Mouse (Mus musculus) ovary, adult 18-20 months (tissue): Measurements from ENCODE around the gene Brca1.
"Not testable (repeated sequence)": the region's sequence is repeated elsewhere in the genome, so short reads cannot be mapped to it uniquely, and the experiment has no call there.

ENCODE experiments used
- DNase-seq: peaks from one replicate; pipeline ENCODE4 v3.0.0; 2022; ENCODE audit warnings: low spot score, mixed read lengths

Brca1 gene

DNA sequence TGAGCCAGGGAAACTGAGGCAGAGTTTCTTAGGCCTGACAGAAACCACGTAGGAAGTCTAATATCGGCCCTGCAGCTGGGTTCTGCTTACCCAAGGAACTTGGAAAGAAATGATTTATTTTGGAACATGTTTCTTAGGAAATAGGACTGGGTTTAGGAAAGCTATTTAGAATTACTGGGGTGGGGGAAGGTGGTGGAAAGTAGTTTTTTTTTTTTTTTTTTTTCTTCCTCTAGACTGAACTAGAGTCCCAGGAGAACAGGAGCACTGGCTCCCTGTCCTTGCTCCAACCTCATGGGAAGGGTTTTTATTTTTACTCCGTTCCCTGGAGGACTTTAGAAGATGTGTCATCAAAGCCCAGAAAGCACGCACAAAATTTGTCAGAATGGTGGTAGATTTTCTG is 82.6 kb downstream of the Brca1 start:
- DNase-seq: no peak

DNA sequence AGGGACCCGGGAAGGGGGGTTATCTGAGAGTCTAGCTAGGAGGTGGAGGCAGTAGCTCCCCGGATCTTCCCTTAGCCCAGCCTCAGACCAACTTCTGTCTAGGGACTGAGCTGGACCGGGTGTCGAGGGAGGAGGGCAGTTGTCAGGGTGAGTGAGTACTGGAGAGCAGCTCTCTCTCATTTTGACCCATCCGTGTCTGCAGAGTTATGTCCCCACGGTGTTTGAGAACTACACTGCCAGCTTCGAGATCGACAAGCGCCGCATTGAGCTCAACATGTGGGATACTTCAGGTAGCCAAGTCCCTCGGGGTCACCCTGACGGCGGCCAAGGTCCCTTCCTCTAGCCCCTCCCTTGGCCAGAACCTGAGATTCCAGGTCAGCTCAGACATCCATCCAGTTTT is 83.0 kb downstream of the Brca1 start:
- no peak for DNase-seq

DNA sequence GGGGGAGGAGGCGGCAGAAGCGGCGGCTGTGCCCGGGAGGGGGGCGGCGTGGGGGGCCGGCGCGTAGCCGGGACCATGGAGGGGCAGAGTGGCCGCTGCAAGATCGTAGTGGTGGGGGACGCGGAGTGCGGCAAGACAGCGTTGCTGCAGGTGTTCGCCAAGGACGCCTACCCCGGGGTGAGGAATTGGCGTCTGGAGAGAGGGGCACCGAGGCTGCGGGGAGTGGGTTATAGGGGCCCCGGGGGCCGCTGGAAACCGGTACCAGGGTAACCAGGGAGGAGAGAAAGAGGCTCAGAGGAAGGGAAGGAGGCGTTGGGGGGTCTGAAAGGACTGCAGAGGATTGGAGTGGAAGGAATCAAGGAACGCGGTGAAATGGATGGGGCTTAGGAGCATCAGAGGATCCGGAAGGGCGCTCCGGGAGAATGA is 83.5 kb downstream of the Brca1 start:
- DNase-seq: no peak

DNA sequence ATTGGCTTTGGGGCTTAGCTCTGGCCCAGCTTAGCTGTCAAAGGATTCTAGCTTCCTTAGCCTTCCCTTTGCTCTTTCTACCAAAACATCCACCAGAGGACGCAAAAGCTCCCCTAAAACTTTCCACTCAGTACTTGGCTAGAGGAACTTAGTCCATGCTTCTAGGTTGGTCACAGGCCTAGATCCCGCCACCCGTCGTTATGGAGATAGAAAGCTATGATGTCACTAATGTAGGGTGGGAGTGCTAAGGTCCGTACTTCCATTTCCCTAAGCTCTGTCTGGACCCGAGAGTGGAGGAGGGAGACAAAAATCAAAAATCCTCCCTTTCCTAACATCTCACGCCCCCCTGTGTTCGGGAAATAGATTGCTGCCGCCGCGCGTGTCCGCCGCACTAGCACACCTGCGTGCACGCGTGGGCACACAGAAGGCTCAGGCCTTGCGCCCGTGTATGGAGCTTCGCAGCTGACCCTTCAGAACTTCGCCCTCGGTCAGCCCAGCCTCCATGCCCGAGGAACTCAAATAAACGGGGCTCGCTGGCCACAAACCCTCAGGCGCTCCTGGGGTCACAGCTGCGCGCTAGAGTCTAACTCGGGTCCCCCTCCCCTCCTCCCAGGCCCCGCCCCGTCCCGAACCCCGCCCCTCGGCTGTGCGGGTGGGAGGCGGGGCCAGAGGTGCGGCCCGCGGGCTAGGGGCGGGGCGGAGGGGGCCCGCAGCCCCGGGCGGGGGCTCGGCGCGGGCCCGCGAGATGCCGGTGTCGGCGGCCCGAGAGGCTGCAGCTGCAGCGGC is 84.1 kb downstream of the Brca1 start:
- peak; percentile 67 for DNase-seq

DNA sequence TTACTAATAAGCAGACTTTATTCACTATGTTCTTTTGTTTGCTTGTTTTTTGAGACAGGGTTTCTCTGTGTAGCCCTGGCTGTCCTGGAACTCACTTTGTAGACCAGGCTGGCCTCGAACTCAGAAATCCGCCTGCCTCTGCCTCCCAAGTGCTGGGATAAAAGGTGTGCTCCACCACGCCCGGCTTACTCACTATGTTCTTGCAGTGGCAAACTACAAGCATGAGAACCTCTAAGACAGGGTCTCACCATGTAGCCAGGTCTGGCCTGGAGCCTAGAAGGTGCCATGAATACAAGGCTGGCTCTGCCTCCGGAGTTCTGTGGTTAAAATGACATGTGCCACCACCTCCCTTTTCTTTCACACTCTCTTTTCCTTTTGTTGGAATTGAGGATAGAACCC is 85.2 kb downstream of the Brca1 start:
- not testable (repeated sequence) for DNase-seq

DNA sequence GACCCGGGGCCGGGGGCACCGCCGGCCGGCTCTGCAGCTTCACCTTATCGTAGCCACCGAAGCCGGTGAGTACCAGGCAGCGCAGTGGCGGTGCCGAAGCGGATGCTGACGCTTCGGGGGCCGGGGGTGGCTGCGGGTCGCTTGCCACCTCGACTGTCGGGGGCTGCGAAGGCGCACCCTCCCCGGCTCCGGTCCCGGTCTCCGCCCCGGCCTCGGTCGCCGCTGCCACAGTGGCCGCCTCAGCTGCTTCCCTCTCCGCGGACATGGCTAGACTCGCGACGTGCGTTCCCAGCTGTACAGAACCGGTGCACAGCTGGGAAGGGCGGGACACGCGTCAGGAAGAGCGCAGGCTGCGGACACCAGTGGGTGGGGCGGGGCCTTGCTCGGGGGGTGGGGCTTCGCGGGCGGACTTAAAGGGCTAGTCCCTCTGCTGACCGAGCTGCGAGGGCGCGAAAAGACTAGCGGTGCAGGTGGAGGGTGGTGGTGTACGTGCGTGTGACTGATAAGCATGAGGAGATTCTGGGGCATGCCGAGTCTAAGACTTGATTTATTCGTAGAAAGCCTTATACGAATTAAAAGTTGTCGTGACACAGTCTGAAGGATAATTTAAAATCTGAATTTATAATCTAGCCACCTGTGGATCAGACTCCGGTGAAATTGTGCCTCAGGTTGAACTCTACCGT is 85.7 kb downstream of the Brca1 start, which contains the start of gene Vat1:
Gene Vat1, minus strand, starts transcription at position 362 of the 683 bp plus-strand sequence.
- peak; percentile 59 for DNase-seq

DNA sequence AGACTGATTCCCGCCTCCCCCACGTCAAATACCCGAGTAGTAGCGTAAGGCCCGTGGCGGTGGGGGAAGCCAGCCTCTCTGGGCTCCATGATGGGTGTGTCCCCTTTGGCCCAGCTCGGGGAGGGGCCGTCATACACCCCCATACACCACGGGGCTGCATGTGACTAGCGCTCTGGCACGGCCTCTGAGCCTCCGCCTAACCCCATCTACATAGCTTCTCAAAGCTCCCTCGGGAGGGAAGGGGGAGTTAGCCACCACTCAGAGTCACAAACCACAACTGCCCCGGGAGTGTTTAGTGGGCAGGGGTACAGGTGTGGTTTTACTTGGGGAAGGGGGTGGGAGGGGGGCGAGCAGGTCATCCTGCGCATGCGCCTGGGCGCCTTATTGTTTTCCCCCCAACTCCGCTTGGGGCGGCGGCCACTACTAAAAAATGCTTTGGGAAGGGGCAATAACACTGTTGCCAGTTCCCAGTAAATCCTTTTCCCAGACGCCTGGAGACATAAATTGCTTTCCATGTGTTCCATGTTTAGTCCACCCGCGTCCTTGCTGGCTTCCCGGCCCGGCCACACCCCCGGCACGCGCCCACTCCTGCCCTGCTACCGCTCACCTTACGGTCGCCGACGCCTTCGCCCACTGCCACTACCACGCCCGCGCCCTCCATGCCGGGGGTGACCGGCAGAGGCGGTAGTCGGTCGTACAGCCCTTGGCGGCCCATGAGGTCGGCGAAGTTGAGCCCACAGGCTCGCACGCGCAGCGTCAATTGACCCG is 86.5 kb downstream of the Brca1 start:
- DNase-seq: peak; percentile 61

DNA sequence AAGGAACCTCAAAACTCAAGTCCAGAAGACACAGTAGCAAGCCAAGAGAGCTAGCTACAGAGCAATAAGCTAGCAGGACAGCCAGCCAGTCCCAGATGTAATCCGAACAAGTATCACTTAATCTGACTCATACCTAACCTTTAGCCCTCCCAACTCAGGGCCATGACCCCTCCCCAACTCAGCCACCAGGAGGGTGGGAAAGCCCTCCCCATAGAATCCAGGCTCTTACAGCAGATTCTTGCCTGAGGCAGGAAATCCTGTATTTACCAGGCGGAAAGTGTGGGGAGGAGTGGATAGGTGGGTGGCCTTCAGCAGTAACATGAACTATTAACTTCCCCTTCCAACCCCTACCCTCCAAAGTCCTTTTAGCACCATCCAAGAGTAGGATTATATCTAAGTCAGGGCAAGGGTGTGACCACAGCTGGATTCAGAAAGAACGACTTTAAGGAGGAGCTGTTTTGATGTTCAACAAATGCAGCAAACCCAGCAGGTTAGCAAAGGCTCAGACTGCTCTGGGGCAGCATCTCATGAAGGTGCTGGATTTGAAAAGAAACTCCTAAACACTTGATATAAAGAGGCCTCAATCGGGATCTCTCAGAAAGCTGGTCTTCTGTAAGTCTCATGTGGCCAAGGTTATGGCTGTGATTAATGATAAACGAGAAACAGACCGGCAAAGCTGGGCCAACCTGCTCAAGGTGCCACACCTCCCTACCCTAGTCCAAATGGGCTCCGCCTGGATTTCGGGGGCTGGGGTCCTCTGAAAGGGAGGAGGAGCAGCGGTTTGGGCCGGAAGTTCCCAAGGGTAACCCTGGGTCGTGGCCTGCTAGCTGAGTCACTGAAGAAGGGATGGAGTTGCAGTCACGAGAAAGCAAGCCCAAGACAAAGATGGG is 87.3 kb downstream of the Brca1 start, which contains the start of gene Rnd2:
Gene Rnd2, plus strand, starts transcription at position 789 of the 890 bp plus-strand sequence.
- no peak for DNase-seq

DNA sequence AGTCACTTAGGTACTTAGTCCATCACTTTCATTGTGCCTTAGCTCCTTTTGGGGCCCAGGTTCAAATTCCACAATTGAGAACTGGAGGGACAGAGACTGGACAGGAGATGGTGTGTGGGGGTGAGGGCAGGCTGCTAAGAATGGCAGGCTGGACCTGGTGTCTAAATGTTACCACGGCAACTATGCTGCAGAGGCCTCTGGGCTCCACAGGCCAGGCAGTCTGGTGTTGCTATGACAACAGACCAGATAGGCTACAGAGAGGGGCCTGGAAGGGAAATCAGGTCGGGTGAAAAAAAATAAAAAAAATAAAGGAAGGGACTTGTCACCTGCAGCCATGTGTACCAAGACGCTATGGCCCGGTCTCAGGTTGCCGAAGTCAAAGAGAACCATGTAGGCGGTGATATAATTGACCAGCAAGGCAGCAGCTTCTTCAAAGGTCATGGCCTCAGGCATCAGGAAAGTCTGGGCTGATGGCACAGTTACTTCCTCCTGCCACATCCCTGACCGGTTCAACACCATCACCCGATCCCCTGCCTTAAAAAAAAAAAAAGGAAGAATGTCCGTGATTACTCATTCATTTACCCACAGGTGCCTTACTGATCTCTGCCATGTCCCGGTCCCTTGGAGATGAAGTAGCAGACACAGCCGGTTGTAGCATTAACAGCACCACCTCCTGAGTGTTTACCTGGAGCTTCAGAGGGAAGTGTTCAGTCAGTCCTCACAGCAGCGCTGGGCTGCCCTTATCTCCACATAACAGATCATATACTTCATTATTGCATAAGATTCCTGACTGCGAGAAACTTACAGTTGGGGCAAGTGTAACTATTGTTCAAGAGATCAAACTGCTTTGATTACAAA is 88.9 kb downstream of the Brca1 start:
- no peak for DNase-seq

DNA sequence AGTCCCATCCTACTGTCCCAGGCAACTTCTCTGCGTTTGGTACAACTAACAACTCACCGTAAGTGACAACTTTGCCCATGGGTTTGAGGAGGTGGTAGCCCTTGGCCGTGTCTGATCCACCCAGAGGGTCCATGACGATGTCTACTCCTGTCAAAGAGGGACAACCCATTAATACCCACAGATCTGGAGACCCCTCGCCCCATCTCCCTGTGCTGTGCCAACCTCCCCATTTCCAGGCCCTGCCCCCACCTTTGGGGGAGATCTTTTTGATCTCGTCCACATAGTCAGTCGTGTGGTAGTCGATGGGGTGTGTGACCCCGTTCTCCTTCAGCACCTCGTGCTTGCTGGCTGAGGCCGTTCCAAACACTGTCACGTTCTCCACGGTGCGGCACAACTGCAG is 89.6 kb downstream of the Brca1 start:
- no peak for DNase-seq

DNA sequence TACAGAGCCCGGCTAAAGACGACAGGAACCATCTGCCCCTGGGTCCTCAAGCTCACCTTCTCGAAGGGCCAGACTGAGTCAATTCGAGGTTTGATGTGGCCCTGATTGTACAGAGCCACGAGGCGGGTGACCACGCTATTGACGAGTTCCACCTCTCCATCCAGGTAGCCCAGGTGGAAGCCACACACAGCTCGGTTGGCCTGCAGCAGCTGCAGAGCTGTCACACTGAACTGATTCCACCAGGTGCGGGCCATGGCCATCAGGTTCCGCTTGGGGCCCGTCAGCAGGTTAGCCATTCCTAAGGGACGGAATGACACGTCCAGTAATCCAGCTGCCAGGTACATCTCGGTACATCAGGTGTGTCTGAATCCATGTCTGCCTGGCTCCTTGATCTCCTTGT is 91.4 kb downstream of the Brca1 start:
- no peak for DNase-seq

DNA sequence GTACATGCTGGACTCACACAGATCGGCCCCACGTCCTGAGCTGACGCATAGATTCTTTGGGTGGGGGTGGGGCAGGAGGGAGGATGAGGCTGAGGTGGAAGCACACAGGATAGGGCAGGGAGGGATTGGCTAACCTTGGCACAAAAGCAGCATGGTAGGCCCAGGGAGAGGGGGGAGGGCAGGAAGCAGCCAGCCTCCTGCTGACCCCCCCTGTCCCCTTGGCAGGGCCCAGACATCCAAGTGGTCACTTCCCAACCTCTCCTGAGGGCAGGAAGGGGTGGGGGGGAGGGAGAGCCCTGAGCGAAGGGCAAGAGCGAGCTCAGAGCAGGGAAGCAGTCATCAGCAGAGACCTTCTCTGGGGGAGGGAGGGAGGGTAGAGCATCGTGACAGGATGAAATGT is 92.0 kb downstream of the Brca1 start:
- DNase-seq: no peak

DNA sequence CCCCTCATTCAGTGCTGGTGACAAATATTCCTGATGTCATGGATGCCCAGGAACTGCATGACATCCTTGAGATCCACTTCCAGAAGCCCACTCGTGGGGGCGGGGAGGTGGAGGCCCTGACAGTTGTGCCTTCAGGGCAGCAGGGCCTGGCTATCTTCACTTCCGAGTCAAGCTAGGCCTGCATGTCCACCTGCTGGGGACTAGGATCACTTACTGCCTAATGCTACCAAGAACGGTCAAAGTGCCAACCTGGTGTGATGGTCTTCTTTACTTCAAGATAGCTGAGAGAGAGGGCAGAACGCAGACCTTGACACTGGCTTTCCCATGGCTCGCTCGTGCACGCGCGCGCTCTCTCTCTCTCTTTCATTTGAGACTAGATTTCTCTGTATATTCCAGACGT is 93.5 kb downstream of the Brca1 start:
- no peak for DNase-seq

DNA sequence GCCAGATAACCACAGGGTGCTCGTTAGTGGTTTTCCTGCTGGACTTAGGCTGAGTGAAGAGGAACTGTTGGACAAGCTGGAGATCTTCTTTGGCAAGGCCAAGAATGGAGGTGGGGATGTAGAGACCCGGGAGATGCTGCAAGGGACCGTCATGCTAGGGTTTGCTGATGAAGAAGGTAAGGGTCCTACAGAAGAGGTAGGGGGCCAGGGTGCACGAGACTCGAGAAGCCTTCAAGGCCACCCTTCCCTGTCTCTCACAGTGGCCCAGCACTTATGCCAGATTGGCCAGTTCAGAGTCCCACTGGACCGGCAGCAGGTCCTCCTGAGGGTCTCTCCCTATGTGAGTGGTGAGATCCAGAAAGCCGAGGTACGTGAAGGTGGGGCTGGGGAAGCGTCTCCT is 94.1 kb downstream of the Brca1 start:
- DNase-seq: no peak

DNA sequence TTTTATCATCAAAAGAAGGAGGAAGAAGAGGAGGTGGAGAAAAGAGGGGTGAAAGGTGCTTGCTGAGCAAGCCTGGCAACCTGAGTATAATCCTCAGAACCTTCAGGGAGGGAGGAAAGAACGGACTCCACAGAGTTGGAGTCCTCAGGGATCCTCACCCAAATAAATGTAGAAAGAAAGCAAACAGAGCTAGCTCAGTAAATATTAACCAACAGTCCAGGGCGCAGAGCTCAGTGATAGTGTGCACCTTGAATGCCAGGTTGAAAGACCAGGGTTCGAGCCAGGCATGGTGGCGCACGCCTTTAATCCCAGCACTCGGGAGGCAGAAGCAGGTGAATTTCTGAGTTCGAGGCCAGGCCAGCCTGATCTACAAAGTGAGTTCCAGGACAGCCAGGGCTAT is 96.1 kb downstream of the Brca1 start:
- no peak for DNase-seq

DNA sequence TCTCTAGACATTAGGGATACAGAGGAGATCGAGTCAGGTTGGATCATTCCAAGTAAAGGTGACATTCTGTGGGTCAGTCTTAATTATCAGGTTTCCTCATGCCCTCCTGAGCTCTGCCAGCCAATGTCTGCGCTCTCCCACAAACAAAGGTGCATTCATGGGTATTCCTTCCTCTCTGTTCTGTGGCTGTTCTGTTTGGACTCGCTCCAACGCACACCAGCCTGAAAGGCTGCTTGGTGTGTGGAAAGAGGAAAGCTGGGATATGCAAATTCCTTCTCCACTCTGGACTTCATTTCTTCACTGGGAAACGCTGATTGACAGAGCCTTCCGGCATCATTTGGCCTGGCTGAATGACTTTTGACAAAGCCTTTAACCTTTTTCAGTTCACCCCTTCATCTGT is 97.1 kb downstream of the Brca1 start:
- no peak for DNase-seq

DNA sequence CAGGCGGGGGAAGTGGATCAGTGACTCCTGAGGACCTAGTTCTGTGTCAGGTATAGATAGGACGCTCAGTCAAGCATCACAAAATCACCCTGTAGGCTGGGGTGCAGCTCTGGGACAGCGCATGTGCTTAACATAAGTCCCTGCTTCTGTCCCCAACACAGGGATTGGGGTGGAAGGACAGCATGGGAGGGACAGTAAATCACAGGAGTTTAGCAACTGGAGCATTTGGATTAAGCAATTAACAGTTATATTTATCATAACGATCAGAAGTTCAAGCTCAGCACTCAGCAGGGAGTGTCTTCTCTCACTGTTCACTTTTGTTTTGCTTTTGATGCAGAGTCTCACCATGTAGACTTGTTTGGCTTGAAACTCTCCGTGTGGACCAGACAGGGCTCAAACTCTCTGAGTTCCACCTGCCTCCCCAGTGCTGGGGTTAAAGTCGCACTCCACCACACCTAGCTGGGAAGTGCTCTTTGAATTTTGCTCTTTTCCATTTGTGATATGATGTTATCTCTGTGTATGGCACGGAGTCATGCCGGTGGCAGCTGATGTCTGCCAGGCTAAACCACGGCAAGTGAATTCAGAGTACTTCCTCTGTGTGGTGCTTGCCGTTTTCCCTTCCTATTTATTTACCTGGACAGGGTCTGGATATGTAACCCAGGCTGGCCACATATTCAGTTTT is 99.5 kb downstream of the Brca1 start:
- DNase-seq: no peak

DNA sequence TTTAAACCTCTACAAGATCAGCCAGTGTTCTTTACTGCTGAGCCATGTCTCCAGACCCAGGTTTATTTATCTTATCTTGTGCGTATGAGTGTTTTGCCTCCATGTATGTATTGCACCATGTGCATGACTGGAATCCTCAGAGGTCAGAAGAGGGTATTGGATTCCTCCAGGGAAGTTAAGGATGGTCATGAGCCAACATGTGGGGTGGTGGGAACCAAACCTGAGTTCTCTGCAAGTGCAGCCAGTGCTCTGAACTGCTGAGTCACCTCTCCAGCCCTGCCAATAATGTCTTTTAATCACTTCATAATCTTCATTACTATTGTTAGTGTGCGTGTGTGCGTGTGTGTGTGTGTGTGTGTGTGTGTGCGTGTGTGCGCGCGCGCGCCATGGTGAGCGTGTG is 100.2 kb downstream of the Brca1 start:
- no peak for DNase-seq

DNA sequence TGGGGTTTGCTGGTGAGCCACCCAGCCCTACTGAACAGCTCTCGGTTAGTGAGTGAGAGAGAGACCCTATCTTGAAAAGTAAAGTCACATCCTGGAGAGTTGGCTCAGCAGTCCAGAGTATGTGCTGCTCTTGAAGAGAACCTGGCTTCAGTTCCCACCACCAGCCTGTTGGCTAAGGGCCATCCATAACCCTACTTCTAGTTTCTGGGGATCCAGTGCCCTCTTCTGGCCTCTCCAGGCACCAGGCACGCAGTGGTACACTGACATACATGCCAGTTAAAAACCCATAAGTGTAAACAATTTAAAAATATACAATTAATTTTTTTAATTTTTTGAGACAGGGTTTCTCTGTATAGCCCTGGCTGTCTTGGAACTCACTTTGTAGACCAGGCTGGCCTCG is 101.4 kb downstream of the Brca1 start:
- DNase-seq: no peak

DNA sequence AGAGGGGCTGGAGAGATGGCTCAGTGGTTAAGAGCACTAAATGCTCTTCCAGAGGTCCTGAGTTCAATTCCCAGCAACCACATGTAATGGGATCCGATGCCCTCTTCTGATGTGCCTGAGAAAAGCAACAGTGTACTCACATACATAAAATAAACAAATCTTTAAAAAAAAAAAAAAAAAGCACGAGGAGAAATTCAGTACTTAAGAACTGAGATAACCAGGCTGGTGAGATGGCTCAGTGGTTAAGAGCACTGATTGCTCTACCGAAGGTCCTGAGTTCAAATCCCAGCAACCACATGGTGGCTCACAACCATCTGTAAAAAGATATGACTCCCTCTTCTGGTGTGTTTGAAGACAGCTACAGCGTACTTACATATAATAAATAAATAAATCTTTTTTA is 102.2 kb downstream of the Brca1 start:
- not testable (repeated sequence) for DNase-seq
